Mouse (Mus musculus) myocyte (in vitro differentiated cells): Measurements from ENCODE around the gene Fbxo17.

Experiments used
- E2F4 ChIP-seq: IDR thresholded peaks from one replicate; pipeline ENCODE4 v1.6.1; 2011; ENCODE audit warnings: mild to moderate bottlenecking, control low read depth, moderate library complexity; ENCODE audit not compliant: insufficient read depth
- MAX ChIP-seq: IDR thresholded peaks from one replicate; pipeline ENCODE4 v1.6.1; 2011; ENCODE audit warnings: low read depth, mild to moderate bottlenecking, control low read depth
- MYOD1 ChIP-seq, 3 experiments: IDR thresholded peaks; one replicate each; pipeline ENCODE4 v1.6.1; 2011; ENCODE audit warnings: control low read depth in 2 of 3, low read depth in 2 of 3, mild to moderate bottlenecking in 2 of 3, moderate library complexity in 1 of 3; ENCODE audit not compliant: insufficient read length in 2 of 3, control insufficient read depth in 1 of 3
- MYOG ChIP-seq, 3 experiments: IDR thresholded peaks; one replicate each; pipeline ENCODE4 v1.6.1; 2011; ENCODE audit warnings: control low read depth in 2 of 3, low read depth in 2 of 3, mild to moderate bottlenecking in 2 of 3; ENCODE audit not compliant: insufficient read length in 2 of 3, control insufficient read depth in 1 of 3, insufficient read depth in 1 of 3
- POLR2A ChIP-seq: IDR thresholded peaks from one replicate; pipeline ENCODE4 v1.6.1; 2011; ENCODE audit warnings: low read depth, mild to moderate bottlenecking, control low read depth, moderate library complexity; ENCODE audit not compliant: insufficient read length
- POLR2AphosphoS2 ChIP-seq: IDR thresholded peaks from one replicate; pipeline ENCODE4 v1.6.1; 2011; ENCODE audit warnings: low read depth, control low read depth; ENCODE audit not compliant: insufficient read length
- TCF12 ChIP-seq: IDR thresholded peaks from one replicate; pipeline ENCODE4 v1.6.1; 2011; ENCODE audit warnings: mild to moderate bottlenecking, control low read depth; ENCODE audit not compliant: poor library complexity, insufficient read depth, severe bottlenecking
- TCF3 ChIP-seq: IDR thresholded peaks from one replicate; pipeline ENCODE4 v1.6.1; 2011; ENCODE audit warnings: low read depth, control low read depth; ENCODE audit not compliant: insufficient read length
- USF1 ChIP-seq: IDR thresholded peaks from one replicate; pipeline ENCODE4 v1.6.1; 2011; ENCODE audit warnings: low read depth, mild to moderate bottlenecking, control low read depth, moderate library complexity

GRCm38 (mm10) chr7:28692545-28693320 is 23.9 kb upstream of the Fbxo17 start, which contains the start of gene Fbxo27:
- no peak for TF ChIP-seq MYOG (IDR thresholded peaks at IDR 0.05; ENCODE audit: control insufficient read depth in 1 of 3, insufficient read depth in 1 of 3, insufficient read length in 2 of 3, low read depth in 2 of 3)
- no peak for TF ChIP-seq POLR2A
- TF ChIP-seq E2F4: no peak
- no peak for TF ChIP-seq TCF12
- TF ChIP-seq POLR2AphosphoS2: no peak
- TF ChIP-seq MYOD1 (IDR thresholded peaks at IDR 0.05; ENCODE audit: control insufficient read depth in 1 of 3, insufficient read length in 2 of 3, low read depth in 2 of 3): no peak
- TF ChIP-seq USF1: no peak
- no peak for TF ChIP-seq MAX
- no peak for TF ChIP-seq TCF3
